Mouse (Mus musculus): ENCODE measurements around the gene Ctsw.
A peak's percentile ranks its signal among the peaks of the same experiment; 100 is the strongest.

The Ctsw gene

GRCm38 (mm10) chr19:5431911-5432464 is 36.3 kb downstream of the Ctsw start:
- no peak for DNase-seq (ENCODE audit: low spot score)

GRCm38 (mm10) chr19:5430408-5430807 is 37.9 kb downstream of the Ctsw start:
- DNase-seq (ENCODE audit: low spot score) = no peak

- DNase-seq (ENCODE audit: low spot score) = no peak
These were observed 38.5 kb downstream of the Ctsw start for GRCm38 (mm10) chr19:5429806-5430205.

GRCm38 (mm10) chr19:5429219-5429618 is 39.1 kb downstream of the Ctsw start:
- no peak for DNase-seq (ENCODE audit: low spot score)

- DNase-seq (ENCODE audit: low spot score) = no peak
These were observed 40.2 kb downstream of the Ctsw start for GRCm38 (mm10) chr19:5428083-5428482.

- DNase-seq (ENCODE audit: low spot score) = no peak
These were observed 41.5 kb downstream of the Ctsw start for GRCm38 (mm10) chr19:5426640-5427290.

- no peak for DNase-seq (ENCODE audit: low spot score)
These were observed 42.3 kb downstream of the Ctsw start for GRCm38 (mm10) chr19:5425906-5426565.

GRCm38 (mm10) chr19:5424782-5425741 is 43.2 kb downstream of the Ctsw start, which contains the start of the genes Drap1 and AI837181:
Gene Drap1 (minus strand): TSS chr19:5424979.
Gene AI837181 (plus strand): TSS chr19:5425144.
- peak; percentile 87 for DNase-seq (ENCODE audit: low spot score)

GRCm38 (mm10) chr19:5424092-5424781 is 44.1 kb downstream of the Ctsw start:
- DNase-seq (ENCODE audit: low spot score) = peak; percentile 50

- no peak for DNase-seq (ENCODE audit: low spot score)
These were observed 44.7 kb downstream of the Ctsw start for GRCm38 (mm10) chr19:5423561-5423960.

GRCm38 (mm10) chr19:5422895-5423443 is 45.3 kb downstream of the Ctsw start:
- DNase-seq (ENCODE audit: low spot score) = no peak

GRCm38 (mm10) chr19:5422267-5422666 is 46.0 kb downstream of the Ctsw start:
- DNase-seq (ENCODE audit: low spot score) = no peak

GRCm38 (mm10) chr19:5421784-5422183 is 46.5 kb downstream of the Ctsw start:
- DNase-seq (ENCODE audit: low spot score) = no peak

- no peak for DNase-seq (ENCODE audit: low spot score)
These were observed 47.7 kb downstream of the Ctsw start for GRCm38 (mm10) chr19:5420579-5420978.

GRCm38 (mm10) chr19:5419630-5420029 is 48.7 kb downstream of the Ctsw start:
- DNase-seq (ENCODE audit: low spot score) = no peak

- DNase-seq (ENCODE audit: low spot score) = no peak
These were observed 49.4 kb downstream of the Ctsw start for GRCm38 (mm10) chr19:5418750-5419466.
